Mouse (Mus musculus) right cerebral cortex, postnatal 10 days (tissue): ENCODE data around the gene Cntn5.
A peak's percentile ranks its signal among the peaks of the same experiment; 100 is the strongest.

Experiments used
- DNase-seq, 2 experiments: peaks; one replicate each; pipeline ENCODE4 v3.0.0; 2021; ENCODE audit warnings: low spot score in 2 of 2

The Cntn5 gene

DNA sequence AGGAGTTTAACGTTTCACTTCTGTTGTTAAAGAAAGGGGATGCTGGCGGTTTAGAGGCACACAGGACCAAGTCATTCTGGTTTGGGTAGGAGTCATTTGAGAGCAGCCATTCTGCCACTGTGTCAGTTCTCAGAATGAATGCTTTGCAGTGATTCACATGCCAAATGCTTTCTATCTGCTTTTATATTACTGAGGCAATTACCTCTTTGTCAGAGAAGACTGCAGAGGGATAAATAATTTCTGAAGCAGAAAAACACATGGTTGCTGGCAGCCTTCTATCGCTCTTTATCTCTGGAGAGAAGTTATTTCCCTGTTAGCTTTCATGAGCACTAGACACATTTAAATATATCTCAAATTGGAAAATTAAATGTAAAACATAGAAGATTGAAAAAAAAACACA lies 1207.9 kb downstream of the Cntn5 start:
- no peak for DNase-seq

DNA sequence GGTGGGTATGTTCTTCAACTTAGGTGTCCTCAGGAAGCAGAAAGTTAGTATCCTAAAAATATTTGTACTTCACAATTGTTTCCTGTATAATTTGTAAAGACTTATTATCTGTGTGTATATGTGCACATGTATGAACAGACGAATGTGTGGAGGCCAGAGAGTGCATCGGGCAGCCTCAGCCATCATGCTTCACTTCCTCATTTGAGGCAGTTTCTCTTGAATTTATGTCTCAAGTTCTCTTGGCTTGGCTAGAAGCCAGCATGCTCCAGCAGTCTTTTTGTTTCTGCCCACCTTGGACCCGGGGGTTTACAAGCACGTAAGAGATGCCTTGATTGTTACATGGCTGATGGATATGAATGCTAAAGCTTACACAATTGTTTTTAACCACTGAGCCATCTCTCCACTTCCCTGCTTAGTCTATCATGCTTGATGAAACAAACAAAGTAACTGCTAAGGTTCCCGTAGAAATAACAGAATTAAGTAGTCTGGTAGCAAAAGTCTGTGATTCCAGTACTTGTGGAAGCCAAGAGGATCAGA lies 1222.2 kb downstream of the Cntn5 start:
- DNase-seq = no peak

DNA sequence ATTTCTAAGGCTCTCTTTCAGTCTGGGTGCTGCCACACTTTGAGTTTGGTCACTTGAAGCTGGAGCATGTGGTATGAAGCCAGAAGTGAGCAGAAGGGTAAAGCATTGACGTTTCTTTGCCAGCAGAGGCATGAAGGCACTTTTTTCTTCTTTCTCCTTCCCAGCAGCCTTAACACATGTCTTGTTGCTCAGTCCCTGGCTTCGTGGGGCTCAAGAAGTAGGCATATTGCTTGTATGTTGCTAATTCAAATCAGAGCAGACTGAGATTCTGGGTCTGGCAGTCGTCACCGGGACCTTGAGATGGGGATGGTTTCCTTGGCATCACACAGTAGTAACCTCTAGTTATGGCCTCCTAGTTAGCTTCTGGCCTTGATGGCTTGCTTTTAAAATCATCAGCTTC lies 1228.5 kb downstream of the Cntn5 start:
- DNase-seq = no peak

DNA sequence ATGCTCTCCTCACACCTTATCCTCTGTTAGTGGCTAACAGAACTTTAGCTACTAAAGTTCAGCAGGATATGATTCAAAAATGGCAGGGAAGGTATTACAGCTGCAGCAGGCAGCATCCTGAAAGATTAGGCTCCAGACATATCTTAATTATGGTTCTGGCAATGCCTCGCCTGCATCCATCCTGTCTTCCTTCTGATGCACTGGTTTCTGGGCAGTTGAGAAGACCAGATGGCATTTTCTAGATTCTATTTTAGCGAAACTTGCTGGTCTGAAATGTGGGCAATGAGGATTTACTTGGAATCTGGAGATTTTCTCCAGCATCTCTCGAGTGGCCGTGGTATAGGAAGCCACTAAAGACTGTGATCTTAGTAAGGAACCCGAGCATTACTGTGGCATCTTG lies 1230.0 kb downstream of the Cntn5 start:
- DNase-seq = peak in 1 of 2 experiments; percentile 48

DNA sequence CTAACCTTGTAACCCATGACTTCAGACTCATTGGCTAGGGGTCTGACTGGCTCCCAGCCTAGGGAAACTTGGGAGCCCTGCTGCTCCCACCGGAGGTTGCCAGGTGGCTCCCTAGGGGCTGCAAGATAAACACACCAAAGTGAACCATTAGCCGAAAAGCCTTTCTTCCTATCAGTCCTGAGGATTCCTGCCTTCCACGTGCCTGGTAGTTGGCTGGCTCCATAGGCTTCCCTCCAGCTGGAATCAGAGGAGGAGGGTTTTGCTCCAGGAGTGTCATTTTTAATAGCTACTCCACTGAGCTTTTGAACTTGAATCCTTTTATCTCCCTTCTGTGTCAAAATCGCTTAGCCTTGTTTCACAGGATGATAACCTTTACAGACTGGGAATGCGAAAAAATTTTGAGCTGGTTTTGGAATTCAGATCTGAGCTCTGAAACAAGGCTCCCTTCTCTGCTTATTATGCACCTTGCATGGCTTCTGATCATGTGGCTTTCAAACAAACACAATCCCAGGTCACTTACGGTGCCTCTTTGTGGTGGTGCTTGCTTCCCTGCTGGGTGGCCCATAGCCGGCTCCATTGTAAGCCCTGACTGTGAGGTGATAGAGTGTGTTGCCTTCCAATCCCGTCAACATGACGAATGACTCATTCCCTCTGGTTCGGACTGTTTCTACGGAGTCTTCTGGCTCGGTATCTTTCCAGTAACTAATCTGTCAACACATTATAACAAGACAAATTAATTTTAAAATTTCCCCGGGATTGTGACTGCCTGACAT lies 1231.1 kb downstream of the Cntn5 start:
- no peak for DNase-seq

DNA sequence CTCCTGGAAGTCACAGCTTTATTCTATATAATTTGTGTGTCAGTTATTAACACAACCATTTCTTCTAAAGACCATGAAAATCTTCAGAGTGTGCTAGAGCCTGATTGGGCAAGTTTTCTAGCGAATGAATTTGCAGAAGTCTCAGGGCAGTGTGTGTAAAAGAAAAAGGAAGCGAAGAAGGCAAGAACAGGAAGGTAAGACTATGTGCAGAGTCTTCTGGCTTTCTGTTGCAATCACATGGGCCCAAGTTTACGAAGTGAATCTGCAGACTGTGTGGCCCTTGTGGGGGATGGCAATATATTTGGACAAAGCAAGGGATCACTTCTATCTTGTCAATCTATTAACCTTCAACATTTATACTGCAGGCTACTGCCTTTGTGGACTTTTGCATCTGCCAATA lies 1251.1 kb downstream of the Cntn5 start:
- DNase-seq = no peak

DNA sequence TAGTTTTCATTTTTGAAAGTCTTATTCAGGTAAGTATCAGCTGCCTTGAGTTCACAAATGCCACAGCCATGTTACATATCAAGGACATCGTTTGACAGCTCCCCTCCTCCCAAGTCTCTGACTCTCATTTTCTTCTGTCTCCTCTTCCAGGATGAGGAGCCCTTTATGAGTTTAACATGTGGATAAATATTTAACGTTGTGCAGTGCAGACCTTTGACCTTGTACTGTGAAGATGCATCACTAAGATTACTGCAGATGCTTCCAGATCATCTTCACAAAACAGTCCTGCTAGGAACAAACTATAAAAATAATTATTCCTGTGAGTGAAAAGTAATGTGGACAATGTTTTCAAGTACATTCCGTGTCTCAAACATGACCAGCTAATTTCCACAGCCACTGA lies 1257.2 kb downstream of the Cntn5 start:
- no peak for DNase-seq

DNA sequence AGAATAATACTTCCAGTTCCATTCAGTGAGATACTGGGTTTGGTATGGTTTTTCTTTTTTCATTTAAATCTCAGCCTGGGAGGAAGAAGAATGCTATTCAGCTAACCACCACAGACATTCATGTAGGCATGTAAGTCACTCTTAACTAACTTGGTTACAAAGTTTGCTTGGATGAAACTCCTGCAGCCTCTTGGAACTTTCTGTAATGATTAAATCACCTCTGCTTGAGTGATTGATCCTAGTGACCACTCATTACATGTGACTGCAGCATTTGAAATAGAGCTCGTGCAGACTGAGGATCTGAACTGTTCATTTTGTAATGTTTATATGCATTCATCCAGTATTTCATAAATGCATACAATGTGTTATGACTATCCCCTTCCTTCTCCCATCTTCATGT lies 1258.3 kb downstream of the Cntn5 start:
- DNase-seq = no peak
